Mouse (Mus musculus) hematopoietic stem cell, adult 5-6 weeks (primary cell): ENCODE data around the gene Strap. TPM values are rescaled to one million over a fixed set of nuclear protein-coding genes. Genes with fewer than 3 reads are reported as not detected.
"Not testable (repeated sequence)": the region's sequence is repeated elsewhere in the genome, so short reads cannot be mapped to it uniquely, and the experiment has no call there.

ENCODE experiments used
- ATAC-seq, 2 experiments: fragments of 125-278 bp in 1 of 2; replicated peaks in 1 of 2; 2 replicates each; pipeline ENCODE4 v1.8.0; 2016 to 2017; ENCODE audit warnings: inconsistent platforms in 2 of 2, mild to moderate bottlenecking in 2 of 2, moderate number of reproducible peaks in 2 of 2, low read depth in 1 of 2, moderate TSS enrichment in 1 of 2; ENCODE audit not compliant: low FRiP score in 2 of 2, poor library complexity in 2 of 2, severe bottlenecking in 2 of 2, insufficient read depth in 1 of 2, low TSS enrichment in 1 of 2
- total RNA-seq: library from RNA; stranded (forward); fragments of 172-1452, 232-1000 nt; gene quantifications from 2 replicates; pipeline ENCODE4 v1.2.3, GENCODE M21; 2017

The Strap gene
- 173 and 259 TPM in 2 replicates for total RNA-seq

GRCm38 (mm10) chr6:137734846-137735609, at the start of gene Strap:
Strap (plus strand) TSS chr6:137735078.
- ATAC-seq: peak; percentile 90 to 96

GRCm38 (mm10) chr6:137687667-137688066, 47.2 kb upstream of the Strap start:
- ATAC-seq: no peak

- no peak for ATAC-seq
Observed at GRCm38 (mm10) chr6:137688079-137688478, 46.8 kb upstream of the Strap start.

GRCm38 (mm10) chr6:137688506-137689105, 46.3 kb upstream of the Strap start:
- ATAC-seq: no peak

- peak; percentile 35 to 62 for ATAC-seq
Observed at GRCm38 (mm10) chr6:137690550-137691119, 44.2 kb upstream of the Strap start.

- 0 out of 4 replicates have a peak, but pooled peaks of 1 of the 2 experiments have one; percentile 22 for ATAC-seq
Observed at GRCm38 (mm10) chr6:137694310-137694709, 40.6 kb upstream of the Strap start.

- ATAC-seq: no peak
Observed at GRCm38 (mm10) chr6:137695046-137695445, 39.8 kb upstream of the Strap start.

- peak; percentile 85 to 88 for ATAC-seq
Observed at GRCm38 (mm10) chr6:137696445-137697204, 38.3 kb upstream of the Strap start.

GRCm38 (mm10) chr6:137699434-137699833, 35.4 kb upstream of the Strap start:
- no peak for ATAC-seq

GRCm38 (mm10) chr6:137702186-137702585, 32.7 kb upstream of the Strap start:
- ATAC-seq: no peak

- no peak for ATAC-seq
Observed at GRCm38 (mm10) chr6:137702918-137703317, 32.0 kb upstream of the Strap start.

GRCm38 (mm10) chr6:137703431-137703830, 31.4 kb upstream of the Strap start:
- ATAC-seq: no peak

GRCm38 (mm10) chr6:137704300-137704939, 30.5 kb upstream of the Strap start:
- peak; percentile 84 for ATAC-seq

- ATAC-seq: no peak
Observed at GRCm38 (mm10) chr6:137706209-137706608, 28.7 kb upstream of the Strap start.

- not testable (repeated sequence) for ATAC-seq
Observed at GRCm38 (mm10) chr6:137708726-137709405, 26.0 kb upstream of the Strap start.

GRCm38 (mm10) chr6:137710179-137711037, 24.5 kb upstream of the Strap start:
- ATAC-seq: no peak
